Mouse (Mus musculus) limb, embryonic 14.5 days (tissue): ENCODE data around the gene Hoxd3. TPM values are rescaled to one million over a fixed set of nuclear protein-coding genes. Genes with fewer than 3 reads are reported as not detected.

ENCODE experiments used
- ATAC-seq: fragments of 200-750 bp; cut with Nextera tagmentation; 2 replicates; pipeline ENCODE4 v1.8.0; 2017; ENCODE audit warnings: low read depth, moderate number of reproducible peaks, moderate TSS enrichment; ENCODE audit not compliant: low FRiP score
- DNase-seq: peaks from one replicate; pipeline ENCODE4 v3.0.0-alpha.2; 2015; ENCODE audit warnings: low spot score
- H3K27ac ChIP-seq: fragments of 300-500 bp; sonication (generic); replicated peaks from 2 replicates; pipeline ENCODE4 v1.5.1; 2014; ENCODE audit warnings: low read depth, mild to moderate bottlenecking, low read length, moderate library complexity, mixed read lengths
- H3K27me3 ChIP-seq: fragments of 300-500 bp; sonication (generic); 2 replicates; pipeline ENCODE4 v1.6.1; 2014; ENCODE audit warnings: low read length, mixed read lengths; ENCODE audit not compliant: control insufficient read depth, insufficient read depth
- H3K36me3 ChIP-seq: fragments of 300-500 bp; sonication (generic); 2 replicates; pipeline ENCODE4 v1.6.1; 2014; ENCODE audit warnings: mild to moderate bottlenecking, low read length, moderate library complexity, mixed read lengths; ENCODE audit not compliant: control insufficient read depth, insufficient read depth
- H3K4me1 ChIP-seq: fragments of 300-500 bp; sonication (generic); 2 replicates; pipeline ENCODE4 v1.6.1; 2014; ENCODE audit warnings: antibody characterized with exemption, low read length, mixed read lengths; ENCODE audit not compliant: control insufficient read depth, insufficient read depth
- H3K4me2 ChIP-seq: fragments of 300-500 bp; sonication (generic); replicated peaks from 2 replicates; pipeline ENCODE4 v1.6.1; 2014; ENCODE audit warnings: low read depth, mild to moderate bottlenecking, low read length, moderate library complexity; ENCODE audit not compliant: severe bottlenecking
- H3K4me3 ChIP-seq: fragments of 300-500 bp; sonication (generic); replicated peaks from 2 replicates; pipeline ENCODE4 v1.5.1; 2014; ENCODE audit warnings: low read length
- H3K9ac ChIP-seq: fragments of 300-500 bp; sonication (generic); 2 replicates; pipeline ENCODE4 v1.6.1; 2014; ENCODE audit warnings: mild to moderate bottlenecking, low read depth, low read length, moderate library complexity; ENCODE audit not compliant: severe bottlenecking
- H3K9me3 ChIP-seq: fragments of 300-500 bp; sonication (generic); 2 replicates; pipeline ENCODE4 v1.6.1; 2016; ENCODE audit warnings: low read length; ENCODE audit not compliant: control insufficient read depth
- POLR2A ChIP-seq: fragments of 200-500 bp; IDR thresholded peaks from 2 replicates; pipeline ENCODE4 v1.8.0; 2012; ENCODE audit warnings: inconsistent platforms, mild to moderate bottlenecking, moderate library complexity, borderline replicate concordance; ENCODE audit not compliant: insufficient read depth, insufficient read length; ENCODE audit errors: extremely low read depth
- WGBS: fragments of 180-500 bp; shearing (Covaris S2); extraction: QIAGEN DNeasy Blood & Tissue Kit; methylation state at CpG from one replicate; pipeline ENCODE4 v1.1.7; 2014; 5-methylcytosine and 5-hydroxymethylcytosine counted together
- polyA plus RNA-seq, 2 experiments: library from polyadenylated mRNA; depleted of rRNA in 1 of 2; stranded (reverse) in 1 of 2; unstranded in 1 of 2; fragments of >200 nt; fragmentation: Nextera tagmentation in 1 of 2; extraction: Ambion mirVana in 1 of 2; gene quantifications; 2 replicates each; pipeline versions ENCODE4 v1.2.1 to v1.2.3; 2012 to 2014

Hoxd3 gene
- polyA plus RNA-seq, 2 experiments = 0.59 to 2.3 TPM

DNA sequence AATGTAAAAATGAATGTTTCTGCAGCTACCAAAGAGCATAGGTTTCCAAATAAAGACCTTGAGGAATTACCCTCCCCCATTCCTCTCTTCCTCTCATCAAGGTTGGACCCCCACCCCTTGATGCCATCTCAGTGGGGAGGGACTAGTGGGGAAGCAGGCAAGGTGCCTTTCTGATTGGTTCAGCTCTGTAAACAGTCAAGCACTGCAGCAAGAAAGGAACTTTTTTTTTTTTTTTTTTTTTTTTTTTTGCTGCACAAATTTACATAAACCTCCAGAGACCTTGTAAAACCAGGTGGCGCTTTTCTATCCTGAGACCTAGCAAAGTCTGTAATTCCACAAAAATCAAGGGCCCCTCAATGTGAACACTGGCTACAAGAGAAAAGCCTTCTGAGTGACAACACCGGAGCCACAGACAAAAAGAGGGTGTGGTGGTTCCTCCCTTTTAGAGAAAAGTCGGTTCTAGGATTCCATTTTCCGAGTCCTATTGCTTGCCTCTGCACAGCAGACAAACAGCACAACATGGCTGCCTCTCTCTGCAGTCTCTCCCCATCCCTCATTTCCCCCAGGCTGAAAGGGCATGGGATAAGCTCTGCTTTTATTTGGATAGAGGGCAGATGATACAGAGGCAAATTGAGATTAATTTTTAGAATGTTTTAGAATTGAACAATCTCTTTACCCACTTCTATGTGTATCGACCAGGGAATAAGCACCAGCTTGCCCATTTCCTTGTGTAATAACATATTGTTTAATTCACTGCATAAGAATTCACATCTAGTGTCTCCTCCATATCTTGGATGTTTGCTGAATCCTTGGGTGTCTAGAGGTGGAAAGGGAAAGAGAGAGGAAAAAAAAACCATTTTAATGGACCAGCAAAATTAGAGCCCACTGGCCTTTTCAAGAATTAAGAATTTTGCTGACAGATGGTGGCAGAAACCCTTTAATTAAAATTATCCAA is 2.0 kb upstream of the Hoxd3 start:
- Histone ChIP-seq H3K4me3 (no peak overlapping the region), H3K27me3 (peaks cover 90% of the 10 kb centered on the region), H3K4me1 (peaks cover 6% of the 10 kb centered on the region), H3K9ac (no peak overlapping the region), H3K4me2 (no peak overlapping the region), H3K36me3 (no peaks in the 10 kb centered on the region), H3K9me3 (no peaks in the 10 kb centered on the region), H3K27ac (no peak overlapping the region)
- TF ChIP-seq POLR2A = no peak
- DNase-seq (no peak), ATAC-seq (no peak)
- WGBS = 8% methylated on average over 5 of the region's 5 CpGs

DNA sequence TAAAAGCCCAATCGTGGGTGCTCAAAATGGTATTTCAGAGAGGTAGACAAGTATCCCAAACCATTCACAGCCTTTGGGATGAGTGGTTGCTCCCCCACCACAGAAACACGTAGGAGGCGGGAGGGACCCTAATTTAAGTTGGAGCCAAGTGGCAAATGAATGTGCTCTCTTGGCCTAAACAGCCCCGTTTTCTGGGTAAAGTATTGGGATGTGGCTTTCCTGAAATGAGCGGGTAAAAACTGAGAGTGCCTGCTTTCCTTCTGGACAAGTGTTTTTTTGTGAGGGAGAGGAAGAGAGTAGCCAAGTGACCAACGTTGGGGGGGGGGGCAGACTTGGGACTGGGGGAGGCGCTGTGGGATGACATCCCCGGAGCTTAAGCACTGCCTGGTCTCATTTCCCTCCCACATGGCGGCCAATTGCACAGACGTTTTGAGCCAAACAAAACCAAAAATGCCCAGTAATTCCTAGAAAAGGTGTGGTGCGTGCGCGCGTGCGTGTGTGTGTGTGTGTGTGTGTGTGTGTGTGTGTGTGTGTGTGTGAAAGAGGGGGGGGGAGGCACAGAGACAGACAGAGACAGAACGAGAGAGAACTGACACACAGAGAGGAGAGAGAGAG is 691 bp upstream of the Hoxd3 start:
- peaks cover 5% of the 10 kb centered on the region; the same call in 1 of the 2 replicates for H3K4me1 ChIP-seq
- ATAC-seq (no peak), DNase-seq (no peak)
- peak overlapping the region; percentile 58; the same call in 1 of the 2 replicates for H3K9ac ChIP-seq
- no peak for TF ChIP-seq POLR2A
- H3K36me3 ChIP-seq = no peaks in the 10 kb centered on the region
- H3K9me3 ChIP-seq = no peaks in the 10 kb centered on the region
- H3K4me2 ChIP-seq = peak overlapping the region; percentile 68
- H3K27ac ChIP-seq = no peak overlapping the region
- H3K4me3 ChIP-seq = peak overlapping the region; percentile 47
- WGBS = under 1% methylated on average over 16 of the region's 16 CpGs
- H3K27me3 ChIP-seq = peaks cover 95% of the 10 kb centered on the region

DNA sequence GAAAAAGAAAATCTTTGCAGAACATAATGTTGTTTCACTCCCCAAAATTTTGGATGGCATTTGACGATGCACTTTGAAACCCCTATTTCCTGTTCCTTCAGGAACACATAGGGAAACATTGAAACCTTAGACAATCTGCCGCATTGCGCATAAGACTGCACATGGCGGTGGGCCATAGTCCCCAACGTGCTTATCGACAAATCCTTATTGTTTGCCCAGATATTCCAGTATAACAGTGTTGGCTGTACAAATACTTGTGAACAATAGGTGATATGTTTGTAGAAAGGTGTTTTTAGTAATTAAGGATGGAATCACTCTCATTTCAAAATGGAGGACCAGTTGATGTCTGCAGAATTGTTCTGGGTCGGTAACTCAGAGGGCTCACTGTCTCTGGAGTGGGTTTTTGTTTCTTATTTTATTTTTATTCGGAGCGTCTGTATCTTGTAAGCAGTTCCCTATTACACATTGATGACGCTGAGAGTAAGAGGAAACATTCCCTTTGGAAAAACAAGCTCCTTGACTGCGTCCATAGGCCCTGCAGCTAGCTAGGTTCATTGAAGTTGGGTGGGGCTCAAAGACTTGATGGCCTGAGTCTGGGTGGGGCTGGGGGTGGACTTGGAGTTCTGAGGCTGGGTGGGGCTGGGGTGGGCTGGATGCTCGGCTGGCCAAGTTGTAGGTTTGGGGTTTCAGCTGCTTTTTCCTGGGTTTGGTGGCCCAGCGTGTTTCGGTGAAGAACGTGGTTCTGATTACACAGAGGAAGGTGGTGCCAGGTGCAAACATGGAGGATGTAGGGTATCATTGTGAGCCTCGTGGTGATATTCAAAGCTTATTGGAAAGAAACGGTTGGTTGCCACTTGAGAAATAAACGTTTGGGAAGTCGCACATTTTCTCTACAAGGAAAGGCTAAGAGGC is 1.8 kb downstream of the Hoxd3 start:
- Histone ChIP-seq H3K9me3 (no peaks in the 10 kb centered on the region), H3K36me3 (no peaks in the 10 kb centered on the region), H3K4me1 (peaks cover 5% of the 10 kb centered on the region; the same call in 1 of the 2 replicates), H3K9ac (no peak overlapping the region), H3K27me3 (peaks cover 94% of the 10 kb centered on the region), H3K27ac (no peak overlapping the region), H3K4me2 (peak overlapping the region; percentile 48; the same call in 1 of the 2 replicates), H3K4me3 (peak overlapping the region; percentile 47)
- no peak for ATAC-seq
- WGBS = 7% methylated on average over 19 of the region's 19 CpGs
- no peak for DNase-seq
- no peak for TF ChIP-seq POLR2A

DNA sequence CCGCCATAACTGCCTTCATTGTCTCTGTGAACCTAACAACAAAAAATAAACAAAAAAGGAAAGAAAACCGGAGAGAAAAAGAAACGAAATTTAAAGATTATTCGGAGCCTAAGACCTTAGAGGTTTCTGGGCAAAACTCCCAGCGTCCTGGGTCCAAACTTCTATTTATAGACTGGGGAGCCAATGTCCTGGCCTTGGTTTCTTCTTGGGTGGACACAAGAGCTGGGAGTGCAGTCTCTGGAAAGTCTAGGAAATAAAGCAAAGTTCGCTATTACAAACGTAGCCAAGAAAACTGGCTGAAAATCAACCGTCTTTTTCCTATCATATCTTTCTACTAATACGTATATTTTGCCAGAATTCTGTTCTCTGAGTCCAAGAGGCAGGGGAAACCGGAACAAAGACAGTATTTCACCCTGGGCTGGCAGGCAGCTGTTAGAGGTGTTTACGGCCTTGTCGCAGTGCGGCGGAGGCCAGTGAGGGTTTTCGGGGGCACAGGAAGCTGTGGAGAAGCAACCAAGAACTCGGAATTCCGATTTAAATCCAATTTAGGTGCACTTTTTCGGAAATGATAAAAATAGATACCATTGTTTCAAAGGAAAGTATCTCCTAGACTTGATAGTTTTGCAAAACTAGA is 2.5 kb downstream of the Hoxd3 start:
- WGBS = 6% methylated on average over 18 of the region's 18 CpGs
- H3K4me3 ChIP-seq = peak overlapping the region; percentile 7; the same call in 1 of the 2 replicates
- ATAC-seq = no peak
- TF ChIP-seq POLR2A = no peak
- H3K27me3 ChIP-seq = peaks cover 93% of the 10 kb centered on the region
- no peaks in the 10 kb centered on the region for H3K36me3 ChIP-seq
- H3K9me3 ChIP-seq = no peaks in the 10 kb centered on the region
- H3K4me1 ChIP-seq = peaks cover 5% of the 10 kb centered on the region; the same call in 1 of the 2 replicates
- peak overlapping the region; percentile 48 for H3K4me2 ChIP-seq
- H3K27ac ChIP-seq = no peak overlapping the region
- no peak overlapping the region for H3K9ac ChIP-seq
- no peak for DNase-seq

DNA sequence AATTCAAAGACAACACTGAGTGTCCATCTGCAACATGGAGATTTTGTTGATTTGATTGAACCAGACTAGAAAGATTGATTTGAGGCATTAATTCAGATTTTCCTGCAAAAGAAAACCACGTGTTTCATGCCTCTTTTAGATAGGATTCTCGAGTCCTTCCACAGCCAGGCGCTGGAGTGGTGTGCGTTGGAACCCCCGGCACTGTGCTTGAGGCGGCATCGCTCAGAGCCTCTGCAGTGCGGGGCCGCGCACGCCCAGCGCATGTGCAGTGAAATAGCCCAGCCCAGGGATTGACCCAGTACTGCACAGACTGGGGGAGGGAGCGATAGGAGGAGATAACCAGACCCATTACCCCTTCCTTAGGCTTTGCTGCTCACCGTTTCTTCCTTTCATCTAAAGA is 3.2 kb downstream of the Hoxd3 start:
- ATAC-seq (no peak), DNase-seq (no peak)
- peaks cover 92% of the 10 kb centered on the region for H3K27me3 ChIP-seq
- H3K9ac ChIP-seq = no peak overlapping the region
- peaks cover 5% of the 10 kb centered on the region; the same call in 1 of the 2 replicates for H3K4me1 ChIP-seq
- no peak for TF ChIP-seq POLR2A
- H3K4me3 ChIP-seq = 0 out of 2 replicates have a peak overlapping the region, but pooled peaks have one; percentile 7
- no peaks in the 10 kb centered on the region for H3K9me3 ChIP-seq
- 1% methylated on average over 14 of the region's 14 CpGs for WGBS
- H3K4me2 ChIP-seq = peak overlapping the region; percentile 48
- no peaks in the 10 kb centered on the region for H3K36me3 ChIP-seq
- no peak overlapping the region for H3K27ac ChIP-seq
